Mouse (Mus musculus) activated CD4-positive, CD25-positive, alpha-beta regulatory T cell (primary cell): ENCODE results near the gene Evi5. TPM values are rescaled to one million over a fixed set of nuclear protein-coding genes. Genes with fewer than 3 reads are reported as not detected.

Source experiments
- polyA plus RNA-seq, 2 experiments: library from polyadenylated mRNA; unstranded; fragments of 100-300 nt; shearing (Covaris generic); gene quantifications; one replicate each; pipeline ENCODE4 v1.2.1; 2017

Gene Evi5
- polyA plus RNA-seq, result 1 to 10 TPM; 2.8 to 4.9 TPM

GRCm38 (mm10) chr5:107874561-107875260 lies at the start of gene Evi5:
Gene Evi5, minus strand, starts transcription at chr5:107875107.

GRCm38 (mm10) chr5:107900206-107901013 lies 25.5 kb upstream of the Evi5 start, which contains the start of gene Rpl5:
Gene Rpl5, plus strand, starts transcription at chr5:107900502.

GRCm38 (mm10) chr5:107829998-107830560 lies 44.8 kb downstream of the Evi5 start, which contains the start of gene Ube2d2b:
Gene Ube2d2b, plus strand, starts transcription at chr5:107830099.

GRCm38 (mm10) chr5:107725435-107726261 lies 149.3 kb downstream of the Evi5 start, which contains the start of gene Gfi1:
Gene Gfi1, minus strand, starts transcription at chr5:107726036.

Other genes starting within 250 kb of the Evi5 start
- gene Gfi1, start 149.1 kb downstream of the Evi5 start, polyA plus RNA-seq, result 10 to 100 TPM; 25.0 to 25.6 TPM
- not detected for gene Ube2d2b, start 45.0 kb downstream of the Evi5 start, polyA plus RNA-seq
- gene Rpl5, start 25.4 kb upstream of the Evi5 start, polyA plus RNA-seq, result 10 to 100 TPM; 16.2 to 28.1 TPM
- gene Fam69a, start 112.0 kb upstream of the Evi5 start, polyA plus RNA-seq, result 10 to 100 TPM; 54.0 to 62.7 TPM
- gene Mtf2, start 190.6 kb upstream of the Evi5 start, polyA plus RNA-seq, result 10 to 100 TPM; 72.9 to 83.9 TPM